In genomic region chr17:86304923-86305630, GRCm38 (mm10) we compare ENCODE assay signal across 11 mouse cellular contexts.
A peak's percentile ranks its signal among the peaks of the same experiment; 100 is the strongest.
DNase-seq lines count a peak whose midpoint lies in the region; ATAC-seq and TF ChIP-seq lines count a peak whose summit lies in the region.
"Had no signal": no experiment of that assay in that cellular context is flagged by ENCODE, and none has a peak within 500 bp of the region (broad histone marks: within the 10 kb centered on the region; RNA-seq: fewer than 3 reads in every experiment).

No protein-coding gene starts in this region.

- 82% methylated on average over 17 of the region's 17 CpGs for WGBS in forebrain, embryonic 13.5 days
- WGBS in forebrain, embryonic 12.5 days, result 89% methylated on average over 17 of the region's 17 CpGs
- 48% methylated on average over 17 of the region's 17 CpGs for WGBS in hindbrain, postnatal 0 days

- peak; percentile 36; the same call in 1 of the 2 replicates for ATAC-seq in forebrain, embryonic 13.5 days
- no peak for ATAC-seq in forebrain, embryonic 12.5 days (ENCODE audit: low FRiP score)
- no peak for ATAC-seq in hindbrain, postnatal 0 days
- no peak for ATAC-seq in megakaryocyte-erythroid progenitor cell, adult 5-6 weeks (replicated peaks; ENCODE audit: low FRiP score, low TSS enrichment, poor library complexity, severe bottlenecking)

- no peaks in the 10 kb centered on the region for H3K27me3 ChIP-seq in forebrain, embryonic 13.5 days
- H3K27me3 ChIP-seq in forebrain, embryonic 12.5 days, result no peaks in the 10 kb centered on the region
- H3K27me3 ChIP-seq in hindbrain, postnatal 0 days (ENCODE audit: insufficient read depth, low read length), result no peaks in the 10 kb centered on the region

- H3K4me3 ChIP-seq in forebrain, embryonic 13.5 days, result no peak overlapping the region
- no peak overlapping the region for H3K4me3 ChIP-seq in forebrain, embryonic 12.5 days (replicated peaks)
- no peak overlapping the region for H3K4me3 ChIP-seq in hindbrain, postnatal 0 days (ENCODE audit: low read length)

- no peak overlapping the region for H3K4me2 ChIP-seq in forebrain, embryonic 13.5 days
- H3K4me2 ChIP-seq in forebrain, embryonic 12.5 days, result no peak overlapping the region
- H3K4me2 ChIP-seq in hindbrain, postnatal 0 days (ENCODE audit: low read depth, low read length), result no peak overlapping the region

- 0 out of 2 replicates have a peak, but pooled peaks have one; percentile 0 for TF ChIP-seq CTCF in brain, embryonic 14.5 days (IDR thresholded peaks at IDR 0.05; ENCODE audit: borderline replicate concordance, extremely low read depth, insufficient read depth, insufficient read length)
- no peak for TF ChIP-seq CTCF in hindbrain, postnatal 0 days (IDR thresholded peaks at IDR 0.05; ENCODE audit: low read depth)

- H3K4me1 ChIP-seq in forebrain, embryonic 13.5 days, result peaks cover 6% of the 10 kb centered on the region
- H3K4me1 ChIP-seq in forebrain, embryonic 12.5 days, result 0 out of 2 replicates have a peak, but pooled peaks cover 2% of the 10 kb centered on the region
- peaks cover 11% of the 10 kb centered on the region for H3K4me1 ChIP-seq in hindbrain, postnatal 0 days (ENCODE audit: insufficient read depth, low read length)

- no peaks in the 10 kb centered on the region for H3K9me3 ChIP-seq in forebrain, embryonic 13.5 days (replicated peaks)
- H3K9me3 ChIP-seq in forebrain, embryonic 12.5 days, result no peaks in the 10 kb centered on the region
- H3K9me3 ChIP-seq in hindbrain, postnatal 0 days (ENCODE audit: low read length), result no peaks in the 10 kb centered on the region

- no peak overlapping the region for H3K27ac ChIP-seq in forebrain, embryonic 13.5 days
- H3K27ac ChIP-seq in forebrain, embryonic 12.5 days, result no peak overlapping the region
- H3K27ac ChIP-seq in hindbrain, postnatal 0 days, result no peak overlapping the region
- H3K27ac ChIP-seq: kidney, postnatal 0 days had no signal

- no peak for TF ChIP-seq POLR2A in brain, embryonic 14.5 days (IDR thresholded peaks at IDR 0.05; ENCODE audit: borderline replicate concordance, extremely low read depth, insufficient read depth, insufficient read length, poor library complexity, severe bottlenecking)

- no peaks in the 10 kb centered on the region for H3K36me3 ChIP-seq in forebrain, embryonic 13.5 days (ENCODE audit: poor library complexity, severe bottlenecking)
- no peaks in the 10 kb centered on the region for H3K36me3 ChIP-seq in forebrain, embryonic 12.5 days (replicated peaks)
- no peaks in the 10 kb centered on the region for H3K36me3 ChIP-seq in hindbrain, postnatal 0 days (ENCODE audit: insufficient read depth, low read length)

- H3K9ac ChIP-seq in forebrain, embryonic 13.5 days, result no peak overlapping the region
- H3K9ac ChIP-seq in forebrain, embryonic 12.5 days, result no peak overlapping the region
- H3K9ac ChIP-seq in hindbrain, postnatal 0 days (replicated peaks; ENCODE audit: low read length), result no peak overlapping the region

- peak; percentile 46 for DNase-seq in layer of hippocampus, adult 9-11 months
- no peak for DNase-seq in layer of hippocampus, adult 8-10 months (ENCODE audit: low spot score in 2 of 2)
- peak; percentile 68 for DNase-seq in brain, embryonic 14.5 days (ENCODE audit: low read depth)
- peak; percentile 30 for DNase-seq in hindbrain, postnatal 0 days (ENCODE audit: low spot score)
- DNase-seq in cerebellum, adult 9-10 months, result no peak
- DNase-seq: gastrocnemius, postnatal 10 days; thymus, postnatal 25 days had no signal

Comparison
In these comparisons a context has a peak if more than half of its experiments do, and no peak if none do; other contexts are left out.
1. DNase-seq: peak in layer of hippocampus, adult 9-11 months (single experiment), brain, embryonic 14.5 days (single experiment) and hindbrain, postnatal 0 days (single experiment); none in layer of hippocampus, adult 8-10 months (0 of 2) and cerebellum, adult 9-10 months (single experiment).